Mouse (Mus musculus) CD4-positive naive resting alpha-beta T cell, adult 76 days (primary cell): Measurements from ENCODE around the gene Dnah8. TPM values are rescaled to one million over a fixed set of nuclear protein-coding genes. Genes with fewer than 3 reads are reported as not detected.

Source experiments
- total RNA-seq: library from RNA; stranded (reverse); gene quantifications from one replicate; pipeline ENCODE4 v1.2.4, GENCODE M21; 2023

Gene Dnah8
- 89.6 TPM for total RNA-seq

DNA sequence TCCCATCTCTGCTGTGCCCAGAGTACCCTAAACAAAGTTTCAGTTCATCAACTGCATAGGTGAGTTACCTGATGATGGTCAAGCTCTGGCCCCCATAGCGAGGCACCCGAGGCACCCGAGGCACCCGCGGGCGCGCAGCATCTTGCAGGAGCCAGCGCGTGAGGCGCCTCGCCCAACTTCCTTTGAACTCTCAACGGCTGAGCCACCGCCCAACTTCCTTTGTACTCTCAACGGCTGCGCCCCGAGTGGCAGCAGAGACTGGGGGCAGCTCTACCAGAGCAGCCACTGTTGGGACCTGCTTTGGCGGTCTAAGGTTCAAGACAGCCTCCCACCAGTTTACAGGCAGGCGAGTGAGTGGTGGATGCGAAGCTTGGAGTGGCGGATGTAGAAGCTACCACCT, at the start of gene Dnah8:
Dnah8 (plus strand) TSS at position 223 of the 400 bp plus-strand sequence.

DNA sequence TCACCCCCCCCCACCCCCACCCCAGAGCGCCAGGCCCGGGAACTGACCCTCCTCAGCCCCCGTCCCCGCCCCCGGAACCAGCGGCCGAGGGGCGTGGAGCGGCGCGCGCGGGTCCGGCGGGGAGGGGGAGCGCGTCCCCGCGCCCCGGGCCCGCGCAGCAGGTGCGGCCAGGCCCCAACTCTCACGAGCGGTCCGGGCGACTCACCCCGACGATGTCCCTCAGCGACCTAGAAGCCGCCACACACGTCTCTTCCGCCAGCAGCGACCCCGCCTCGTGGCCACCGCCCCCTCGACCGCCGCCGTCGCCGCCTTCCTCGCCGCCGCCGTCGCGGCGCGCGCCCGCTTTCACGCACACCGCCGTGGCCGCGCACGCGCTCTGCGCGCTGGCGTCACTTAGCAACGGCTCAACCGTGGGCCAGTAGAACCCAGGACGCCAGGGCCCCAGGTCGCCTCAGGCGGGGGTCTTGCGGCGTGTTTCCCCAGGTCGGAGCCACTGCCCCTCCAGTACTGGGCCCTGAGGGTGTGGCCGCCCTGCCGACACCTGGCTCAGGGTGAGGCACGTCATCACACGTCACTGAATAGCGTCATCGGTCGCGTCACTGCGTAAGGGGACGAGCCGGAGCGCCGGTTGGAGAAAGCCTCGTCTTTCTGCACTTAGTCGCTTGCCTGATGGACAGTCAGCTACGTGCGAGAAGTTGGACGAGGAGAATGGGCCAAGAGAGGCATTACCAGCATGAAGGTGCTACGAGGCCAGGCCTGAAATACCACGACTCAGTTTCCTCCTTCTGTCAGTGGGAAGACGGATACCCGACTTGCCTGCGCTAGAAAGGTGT, 48.0 kb upstream of the Dnah8 start, which contains the start of gene Btbd9:
Btbd9 (minus strand) TSS at position 548 of the 833 bp plus-strand sequence.

DNA sequence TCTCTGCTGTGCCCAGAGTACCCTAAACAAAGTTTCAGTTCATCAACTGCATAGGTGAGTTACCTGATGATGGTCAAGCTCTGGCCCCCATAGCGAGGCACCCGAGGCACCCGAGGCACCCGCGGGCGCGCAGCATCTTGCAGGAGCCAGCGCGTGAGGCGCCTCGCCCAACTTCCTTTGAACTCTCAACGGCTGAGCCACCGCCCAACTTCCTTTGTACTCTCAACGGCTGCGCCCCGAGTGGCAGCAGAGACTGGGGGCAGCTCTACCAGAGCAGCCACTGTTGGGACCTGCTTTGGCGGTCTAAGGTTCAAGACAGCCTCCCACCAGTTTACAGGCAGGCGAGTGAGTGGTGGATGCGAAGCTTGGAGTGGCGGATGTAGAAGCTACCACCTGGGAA, 2.6 kb downstream of the Dnah8 start, which contains the start of gene Glo1:
Glo1 (minus strand) TSS at position 153 of the 400 bp plus-strand sequence.

DNA sequence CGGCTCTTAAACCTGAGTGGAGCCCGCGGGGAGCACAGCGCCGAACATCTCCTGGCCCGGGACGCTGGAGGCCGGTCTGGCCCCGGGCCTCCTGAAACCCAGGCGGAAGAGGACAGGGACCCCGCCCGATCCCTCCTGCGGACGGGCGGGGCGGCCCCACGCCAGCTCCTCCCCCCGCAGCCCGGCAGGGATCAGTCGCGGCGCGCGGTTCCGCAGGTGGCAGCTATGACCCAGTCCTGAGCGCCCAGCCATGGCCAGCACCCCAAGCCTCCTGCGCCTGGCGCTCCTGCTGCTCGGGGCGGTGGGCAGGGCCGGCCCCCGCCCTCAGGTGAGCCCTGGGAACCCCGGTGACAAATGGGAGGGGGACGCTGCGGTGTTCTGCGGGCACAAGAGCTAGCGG, 277.5 kb downstream of the Dnah8 start, which contains the start of gene Glp1r:
Glp1r (plus strand) TSS at position 191 of the 400 bp plus-strand sequence.

Other genes with a start within 250 kb of the Dnah8 start
- gene Btbd9, start 47.9 kb upstream of the Dnah8 start, total RNA-seq: 81.2 TPM
- gene Glo1, start 2.5 kb downstream of the Dnah8 start, total RNA-seq: 50.3 TPM